Mouse (Mus musculus) hindbrain, postnatal 0 days (tissue): Measurements from ENCODE around the gene Acat3. TPM values are rescaled to one million over a fixed set of nuclear protein-coding genes. Genes with fewer than 3 reads are reported as not detected.

ENCODE experiments used
- ATAC-seq: fragments of 200-750 bp; cut with Nextera tagmentation; 2 replicates; pipeline ENCODE4 v1.8.0; 2017; ENCODE audit warnings: mild to moderate bottlenecking, moderate TSS enrichment, moderate library complexity
- DNase-seq: peaks from one replicate; pipeline ENCODE4 v3.0.0-alpha.2; 2015; ENCODE audit warnings: low spot score
- H3K27ac ChIP-seq: fragments of 300-500 bp; sonication (generic); 2 replicates; pipeline ENCODE4 v1.5.1; 2014; ENCODE audit warnings: mild to moderate bottlenecking
- H3K27me3 ChIP-seq: fragments of 300-500 bp; sonication (generic); 2 replicates; pipeline ENCODE4 v1.6.1; 2014; ENCODE audit warnings: low read length, mixed read lengths; ENCODE audit not compliant: insufficient read depth
- H3K36me3 ChIP-seq: fragments of 300-500 bp; sonication (generic); 2 replicates; pipeline ENCODE4 v1.6.1; 2014; ENCODE audit warnings: low read length, mixed read lengths; ENCODE audit not compliant: insufficient read depth
- H3K4me1 ChIP-seq: fragments of 300-500 bp; sonication (generic); 2 replicates; pipeline ENCODE4 v1.6.1; 2014; ENCODE audit warnings: antibody characterized with exemption, low read length, mixed read lengths; ENCODE audit not compliant: insufficient read depth
- H3K4me2 ChIP-seq: fragments of 300-500 bp; sonication (generic); 2 replicates; pipeline ENCODE4 v1.6.1; 2014; ENCODE audit warnings: low read depth, mild to moderate bottlenecking, low read length, moderate library complexity, mixed read lengths
- H3K4me3 ChIP-seq: fragments of 300-500 bp; sonication (generic); 2 replicates; pipeline ENCODE4 v1.5.1; 2014; ENCODE audit warnings: low read length
- H3K9ac ChIP-seq: fragments of 300-500 bp; sonication (generic); replicated peaks from 2 replicates; pipeline ENCODE4 v1.6.1; 2014; ENCODE audit warnings: mild to moderate bottlenecking, low read length, moderate library complexity, mixed read lengths
- H3K9me3 ChIP-seq: fragments of 300-500 bp; sonication (generic); 2 replicates; pipeline ENCODE4 v1.6.1; 2016; ENCODE audit warnings: low read length, mixed read lengths
- CTCF ChIP-seq: IDR thresholded peaks from 2 replicates; pipeline ENCODE4 v1.5.1; 2016; ENCODE audit warnings: antibody characterized with exemption, control low read depth, low read depth
- WGBS: fragments of 180-500 bp; shearing (Covaris S2); extraction: QIAGEN DNeasy Blood & Tissue Kit; methylation state at CpG from one replicate; pipeline ENCODE4 v1.1.7; 2014; 5-methylcytosine and 5-hydroxymethylcytosine counted together
- polyA plus RNA-seq: library from polyadenylated mRNA; unstranded; fragments of >200 nt; fragmentation: Nextera tagmentation; extraction: Ambion mirVana; gene quantifications from 2 replicates; pipeline ENCODE4 v1.2.1, GENCODE M21; 2015
- total RNA-seq: library from RNA; depleted of rRNA; stranded (reverse); fragments of >200 nt; gene quantifications from 2 replicates; pipeline ENCODE4 v1.2.3, GENCODE M21; 2014

Gene Acat3
- total and polyA plus RNA-seq, 2 experiments from 2014 or later = 0.75 to 0.94 TPM

- TF ChIP-seq CTCF = no peak
- DNase-seq (peak; percentile 33), ATAC-seq (peak; percentile 52)
- Histone ChIP-seq H3K36me3 (peaks cover 35% of the 10 kb centered on the region), H3K4me2 (peak overlapping the region; percentile 94), H3K27ac (peak overlapping the region; percentile 93), H3K9ac (peak overlapping the region; percentile 99), H3K9me3 (no peaks in the 10 kb centered on the region), H3K4me1 (0 out of 2 replicates have a peak, but pooled peaks cover 6% of the 10 kb centered on the region), H3K4me3 (peak overlapping the region; percentile 95), H3K27me3 (no peaks in the 10 kb centered on the region)
- WGBS = under 1% methylated on average over 40 of the region's 40 CpGs
Observed at GRCm38 (mm10) chr17:12916588-12917380, 23.6 kb downstream of the Acat3 start.

DNA sequence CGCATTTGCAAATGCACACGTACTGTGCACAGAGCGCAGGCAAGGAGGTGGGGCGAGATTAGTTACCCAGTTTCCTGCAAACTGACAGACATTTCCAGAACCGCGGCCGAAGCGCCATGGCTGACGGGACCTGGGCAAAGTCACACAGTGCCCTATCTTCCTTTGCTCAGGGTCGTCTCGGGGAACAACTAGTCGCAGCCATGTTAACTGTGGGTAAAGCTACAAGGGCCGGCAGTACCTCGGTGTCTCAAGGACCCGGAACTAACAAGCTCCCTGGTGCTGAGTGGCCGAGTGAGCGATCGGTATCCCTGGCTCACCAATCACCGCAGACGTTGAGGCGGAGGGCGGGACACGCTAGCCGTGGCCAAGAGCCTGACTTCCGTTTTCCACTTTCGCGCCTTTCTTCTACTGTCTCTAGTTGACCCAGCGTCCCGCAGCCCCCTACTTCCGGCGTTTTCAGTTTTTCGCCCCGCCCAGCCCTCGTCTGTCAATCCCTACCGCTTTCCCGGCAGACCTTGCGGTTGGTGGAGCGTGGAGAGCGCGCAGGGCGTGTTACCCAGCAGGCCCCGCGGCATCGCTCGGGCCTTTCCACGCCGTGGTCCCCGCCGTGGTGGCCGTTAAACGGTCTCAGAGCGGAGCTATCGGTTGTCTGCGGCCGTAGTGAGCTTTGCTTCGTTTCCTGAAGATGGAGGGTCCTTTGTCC is 24.4 kb downstream of the Acat3 start, which contains the start of gene Mrpl18:
Mrpl18 (minus strand) TSS at position 465 of the 703 bp plus-strand sequence.
- peak within 1 kb of the TSS; percentile 93 for H3K27ac ChIP-seq
- peak within 1 kb of the TSS; percentile 95 for H3K4me3 ChIP-seq
- under 1% methylated on average over 56 of the region's 56 CpGs for WGBS
- no peak for TF ChIP-seq CTCF
- peaks cover 33% of the 10 kb centered on the region for H3K36me3 ChIP-seq
- H3K9ac ChIP-seq = peak within 1 kb of the TSS; percentile 99
- H3K9me3 ChIP-seq = no peaks in the 10 kb centered on the region
- H3K4me1 ChIP-seq = 0 out of 2 replicates have a peak, but pooled peaks cover 6% of the 10 kb centered on the region
- H3K4me2 ChIP-seq = peak within 1 kb of the TSS; percentile 94
- peak; percentile 100 for DNase-seq
- ATAC-seq = peak; percentile 99
- H3K27me3 ChIP-seq = no peaks in the 10 kb centered on the region

DNA sequence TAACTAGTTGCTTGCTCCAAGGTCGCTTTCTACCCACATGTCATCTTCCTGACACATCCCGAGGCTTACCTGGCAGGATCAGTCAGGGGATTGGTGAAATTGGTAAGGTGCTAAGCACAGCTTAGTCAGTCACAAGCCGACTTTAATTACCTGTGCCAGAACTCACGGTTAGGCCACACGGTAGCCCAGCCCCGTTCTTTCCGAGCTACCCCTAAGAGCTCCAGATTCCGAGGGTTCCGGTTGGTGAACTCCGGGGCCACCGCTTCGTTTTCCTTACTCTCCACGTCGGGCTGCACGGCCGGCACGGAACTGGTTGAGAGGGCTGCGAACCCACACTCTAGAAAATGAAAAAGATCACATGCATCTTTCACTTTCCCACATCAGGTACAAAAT is 24.9 kb downstream of the Acat3 start, which contains the start of gene Tcp1:
Tcp1 (plus strand) TSS at position 214 of the 393 bp plus-strand sequence.
- no peak for TF ChIP-seq CTCF
- DNase-seq (peak; percentile 4), ATAC-seq (peak; percentile 4; the same call in 1 of the 2 replicates)
- H3K27me3 ChIP-seq = no peaks in the 10 kb centered on the region
- no peaks in the 10 kb centered on the region for H3K9me3 ChIP-seq
- H3K4me2 ChIP-seq = peak within 1 kb of the TSS; percentile 94
- 1% methylated on average over 18 of the region's 18 CpGs for WGBS
- peak within 1 kb of the TSS; percentile 93 for H3K27ac ChIP-seq
- 0 out of 2 replicates have a peak, but pooled peaks cover 6% of the 10 kb centered on the region for H3K4me1 ChIP-seq
- H3K4me3 ChIP-seq = peak within 1 kb of the TSS; percentile 95
- peak within 1 kb of the TSS; percentile 99 for H3K9ac ChIP-seq
- peaks cover 32% of the 10 kb centered on the region for H3K36me3 ChIP-seq

GRCm38 (mm10) chr17:12910391-12910790 is 30.0 kb downstream of the Acat3 start:
- ATAC-seq (no peak), DNase-seq (no peak)
- H3K36me3 ChIP-seq = peaks cover 18% of the 10 kb centered on the region
- no peaks in the 10 kb centered on the region for H3K9me3 ChIP-seq
- H3K27ac ChIP-seq = no peak overlapping the region
- no peak for TF ChIP-seq CTCF
- H3K4me3 ChIP-seq = no peak overlapping the region
- no peak overlapping the region for H3K9ac ChIP-seq
- 89% methylated on average over 8 of the region's 8 CpGs for WGBS
- H3K4me2 ChIP-seq = no peak overlapping the region
- H3K27me3 ChIP-seq = no peaks in the 10 kb centered on the region
- H3K4me1 ChIP-seq = 0 out of 2 replicates have a peak, but pooled peaks cover 4% of the 10 kb centered on the region

DNA sequence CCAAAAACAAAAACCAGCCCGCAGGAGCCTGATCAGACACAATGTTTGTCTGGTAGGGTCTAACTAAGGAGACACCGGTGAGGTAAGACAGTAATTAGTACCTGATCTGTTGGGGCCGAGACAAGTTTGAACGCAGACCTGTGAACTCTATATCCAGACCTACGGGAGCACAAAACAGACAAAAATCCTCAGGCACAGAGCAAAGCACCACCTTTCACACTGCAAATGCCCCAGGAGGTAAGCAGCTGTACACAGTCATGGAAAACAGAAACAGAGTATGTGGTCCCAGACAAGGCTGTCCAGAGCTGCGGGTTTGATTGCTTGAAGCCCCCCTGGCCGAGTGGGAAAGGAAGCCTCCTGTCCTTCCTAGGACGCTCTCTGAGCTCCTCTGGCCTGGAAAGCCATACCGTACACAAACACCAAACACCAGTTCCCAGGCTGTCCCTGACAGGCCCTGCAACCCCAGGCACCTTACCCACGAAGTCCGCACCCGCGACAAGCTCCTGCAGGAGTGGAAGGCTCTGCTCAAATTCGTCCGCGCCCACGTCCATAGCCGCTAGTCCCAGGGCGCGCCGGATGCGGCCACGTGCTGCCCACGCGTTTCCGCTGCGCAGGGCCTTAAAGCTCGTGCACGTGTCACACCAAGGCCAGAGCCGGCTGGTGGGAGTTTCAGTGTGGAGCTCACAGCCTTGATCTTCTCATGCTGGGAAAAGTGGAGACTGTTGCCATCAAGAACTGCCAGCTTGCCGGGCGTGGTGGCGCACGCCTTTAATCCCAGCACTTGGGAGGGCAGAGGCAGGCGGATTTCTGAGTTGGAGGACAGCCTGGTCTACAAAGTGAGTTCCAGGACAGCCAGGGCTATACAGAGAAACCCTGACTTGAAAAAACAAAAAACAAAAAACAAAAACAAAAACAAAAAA is 30.8 kb downstream of the Acat3 start, which contains the start of gene Pnldc1:
Pnldc1 (minus strand) TSS at position 870 of the 920 bp plus-strand sequence.
- Histone ChIP-seq H3K36me3 (peaks cover 18% of the 10 kb centered on the region), H3K27ac (no peak within 1 kb of the TSS), H3K4me2 (no peak within 1 kb of the TSS), H3K27me3 (no peaks in the 10 kb centered on the region), H3K9me3 (no peaks in the 10 kb centered on the region), H3K4me1 (no peaks in the 10 kb centered on the region), H3K4me3 (no peak within 1 kb of the TSS), H3K9ac (no peak within 1 kb of the TSS)
- WGBS = 85% methylated on average over 35 of the region's 35 CpGs
- no peak for TF ChIP-seq CTCF
- ATAC-seq (no peak), DNase-seq (no peak)

DNA sequence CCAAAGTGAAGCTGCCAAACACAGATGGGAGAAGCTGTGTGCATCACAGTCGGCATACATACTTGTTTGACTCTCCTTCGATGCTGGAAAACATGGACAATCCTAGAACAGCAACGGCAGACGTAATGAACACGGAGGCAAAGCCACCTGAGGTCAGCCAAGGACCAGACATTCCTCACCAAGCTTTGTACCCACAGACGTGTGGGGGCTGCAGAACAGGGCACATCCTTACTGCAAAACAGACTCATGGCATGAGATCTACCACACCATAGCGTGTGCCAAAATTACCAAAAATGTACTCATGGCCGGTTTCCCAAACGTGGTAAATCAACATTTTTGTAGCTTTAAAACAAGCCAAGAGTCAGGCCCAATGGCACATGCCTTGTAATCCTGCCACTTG is 34.0 kb downstream of the Acat3 start:
- no peak overlapping the region for H3K4me3 ChIP-seq
- no peak for ATAC-seq
- no peak for TF ChIP-seq CTCF
- no peaks in the 10 kb centered on the region for H3K27me3 ChIP-seq
- H3K4me2 ChIP-seq = no peak overlapping the region
- H3K27ac ChIP-seq = no peak overlapping the region
- WGBS = 92% methylated on average over 9 of the region's 9 CpGs
- H3K9ac ChIP-seq = no peak overlapping the region
- no peaks in the 10 kb centered on the region for H3K4me1 ChIP-seq
- H3K9me3 ChIP-seq = no peaks in the 10 kb centered on the region
- H3K36me3 ChIP-seq = peaks cover 6% of the 10 kb centered on the region; the same call in 1 of the 2 replicates
- DNase-seq = no peak
